Mouse (Mus musculus) Muller cell, postnatal 12 days (primary cell): ENCODE measurements around the gene Nrbf2.

ENCODE experiments used
- DNase-seq: peaks from one replicate; pipeline ENCODE4 v3.0.0-alpha.2; 2015; ENCODE audit errors: inconsistent ontology term

The Nrbf2 gene

DNA sequence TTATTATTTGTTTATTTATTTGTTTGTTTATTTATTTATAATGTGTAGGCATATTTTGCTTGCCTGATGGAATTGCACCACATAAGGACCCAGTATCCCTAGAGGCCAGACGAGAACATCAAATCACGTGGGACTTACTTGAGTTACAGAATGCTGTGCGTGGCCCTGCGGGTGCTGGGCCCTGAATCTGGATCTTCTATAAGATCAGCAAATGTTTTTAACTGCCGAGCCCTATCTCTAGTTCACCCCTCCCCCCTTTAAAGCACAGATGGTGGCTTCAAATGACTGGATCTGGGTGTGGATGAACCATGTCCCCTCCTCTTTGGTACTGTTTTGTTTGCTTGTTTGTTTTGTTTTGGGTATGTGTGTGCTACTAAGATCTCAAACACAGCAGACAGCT, 10.2 kb upstream of the Nrbf2 start:
- no peak for DNase-seq

DNA sequence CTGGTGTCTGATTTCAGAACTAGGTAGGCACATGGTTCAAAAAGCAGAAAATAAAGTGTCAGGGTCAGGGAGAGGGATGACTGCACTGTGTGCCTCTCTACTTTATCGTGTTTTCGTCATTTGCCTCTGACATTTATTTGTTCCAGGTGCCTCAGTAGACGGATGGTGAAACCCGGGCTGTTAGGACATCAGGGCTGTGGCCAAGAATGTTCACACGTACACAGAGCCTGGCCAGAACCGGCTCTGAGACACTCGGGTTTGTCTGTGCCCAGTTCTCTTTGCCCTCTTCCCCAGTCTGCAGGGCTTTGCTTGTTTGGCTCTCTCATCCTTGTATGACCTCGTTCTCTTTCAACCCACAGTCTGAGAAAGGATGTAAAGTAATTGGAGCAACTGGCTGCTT, 6.0 kb upstream of the Nrbf2 start:
- peak; percentile 2 for DNase-seq

DNA sequence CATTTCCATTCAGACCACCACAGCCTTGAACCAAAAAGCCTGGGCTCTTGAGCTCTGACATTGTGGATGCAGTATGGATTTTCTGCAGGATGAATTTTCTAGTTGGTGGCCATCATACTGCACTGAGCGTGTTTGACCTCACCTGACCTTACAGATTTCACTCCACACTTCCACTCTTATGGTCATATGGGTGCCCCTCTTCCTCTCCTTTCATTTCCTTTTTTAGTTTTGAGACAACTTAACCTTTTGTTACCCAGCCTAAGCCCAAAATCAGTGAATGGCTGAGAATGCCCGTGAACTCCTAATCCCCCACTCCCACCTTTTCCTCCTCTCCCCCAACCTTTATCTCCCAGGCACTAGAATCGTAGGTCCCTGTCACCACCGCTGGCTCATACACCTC, 5.5 kb upstream of the Nrbf2 start:
- no peak for DNase-seq

DNA sequence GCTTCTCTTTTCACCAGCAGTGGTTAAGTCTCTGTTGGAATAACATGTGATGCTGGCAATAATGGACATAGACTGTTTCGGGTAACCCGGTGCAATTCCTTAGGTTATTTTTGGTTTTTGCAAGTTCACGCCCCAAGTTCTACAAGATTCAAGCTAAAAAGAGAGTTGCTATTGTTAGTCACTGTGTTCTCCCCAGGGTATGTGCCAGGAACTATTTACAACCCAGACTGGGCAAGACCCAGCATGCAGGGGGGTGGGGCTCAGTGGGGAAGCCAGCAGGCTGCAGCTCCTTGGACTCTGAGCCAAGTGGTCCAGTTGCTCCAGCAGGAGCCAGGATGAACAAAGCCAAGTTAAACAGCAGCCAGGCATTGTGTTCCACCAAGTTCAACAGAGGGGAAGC, 2.8 kb upstream of the Nrbf2 start:
- DNase-seq, result peak; percentile 91

DNA sequence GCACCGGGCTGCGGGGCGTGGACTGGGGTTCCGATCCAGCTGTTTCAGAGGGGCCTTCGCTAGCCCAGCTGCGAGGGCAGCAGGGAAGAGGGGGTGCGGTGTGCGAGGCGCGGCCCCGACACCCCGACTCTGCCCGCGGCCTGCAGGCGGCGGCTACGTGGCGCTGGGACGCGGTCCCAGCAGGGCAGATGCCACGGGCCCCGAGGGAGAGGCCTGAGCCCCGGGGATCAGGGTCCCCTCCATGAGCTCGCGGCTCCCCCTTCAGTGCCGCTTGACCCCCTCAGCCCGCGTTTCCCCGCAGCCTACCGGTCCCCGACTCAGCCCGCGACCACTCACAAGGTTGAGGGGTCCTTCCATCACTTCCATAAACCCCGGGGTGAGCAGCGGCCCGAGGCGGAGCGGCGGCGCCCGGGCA, 337 bp downstream of the Nrbf2 start:
- peak; percentile 69 for DNase-seq

DNA sequence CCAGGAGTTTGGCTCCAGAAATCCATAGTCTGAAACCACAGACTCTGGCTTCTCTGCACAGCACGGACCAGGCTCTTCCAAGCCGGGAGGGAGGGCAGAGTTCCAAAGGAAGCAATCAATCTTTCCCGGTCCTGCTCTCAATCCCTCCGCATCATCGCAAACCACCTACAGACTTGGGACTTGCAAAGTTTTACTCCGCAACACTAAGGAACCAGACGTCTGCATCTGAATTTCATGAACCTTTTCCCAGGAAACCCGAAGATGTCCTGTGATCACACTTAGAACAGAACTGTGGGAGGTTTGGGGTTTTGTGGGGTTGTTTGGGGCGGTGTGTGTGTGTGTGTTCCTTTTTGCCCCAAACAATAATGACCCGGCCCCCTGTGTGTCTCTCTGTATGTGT, 794 bp downstream of the Nrbf2 start:
- DNase-seq, result no peak

DNA sequence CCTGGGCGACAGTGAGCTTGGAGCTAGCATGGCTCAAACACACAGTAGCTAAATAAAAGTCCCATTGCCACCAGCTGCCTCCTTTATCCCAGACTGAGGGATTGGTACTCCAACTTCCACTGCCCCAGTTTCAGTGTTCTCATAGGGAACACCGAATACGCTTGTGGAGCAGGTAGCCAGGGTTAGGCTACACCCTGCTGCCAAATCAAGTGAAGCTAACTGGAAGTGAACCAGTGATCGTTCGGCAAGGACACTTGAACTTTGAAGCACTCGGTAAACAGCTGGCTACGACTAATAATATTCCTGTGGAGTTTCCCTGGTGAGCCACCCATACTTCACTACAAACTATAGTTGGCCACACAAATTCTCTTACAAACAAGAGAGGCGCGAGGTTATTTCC, 1.6 kb downstream of the Nrbf2 start:
- DNase-seq, result no peak

DNA sequence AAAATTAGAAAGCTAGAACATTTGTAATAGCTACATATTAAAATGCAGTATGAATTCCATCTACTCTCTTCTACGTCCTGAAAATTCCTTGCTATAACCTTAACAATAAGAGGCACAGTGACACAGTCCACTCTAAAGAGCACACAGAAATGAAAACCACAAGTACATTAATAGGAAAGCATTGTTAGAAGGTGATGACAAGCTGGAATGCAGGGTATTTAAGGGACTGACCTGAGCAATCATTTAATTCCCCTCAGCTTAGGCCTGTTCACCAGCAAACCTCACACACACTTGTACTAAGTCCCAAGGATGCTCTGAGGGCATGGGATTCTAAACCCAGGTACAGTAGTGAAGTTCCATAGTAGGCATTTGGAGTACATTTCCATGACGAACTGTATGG, 2.6 kb downstream of the Nrbf2 start:
- DNase-seq, result peak; percentile 16

DNA sequence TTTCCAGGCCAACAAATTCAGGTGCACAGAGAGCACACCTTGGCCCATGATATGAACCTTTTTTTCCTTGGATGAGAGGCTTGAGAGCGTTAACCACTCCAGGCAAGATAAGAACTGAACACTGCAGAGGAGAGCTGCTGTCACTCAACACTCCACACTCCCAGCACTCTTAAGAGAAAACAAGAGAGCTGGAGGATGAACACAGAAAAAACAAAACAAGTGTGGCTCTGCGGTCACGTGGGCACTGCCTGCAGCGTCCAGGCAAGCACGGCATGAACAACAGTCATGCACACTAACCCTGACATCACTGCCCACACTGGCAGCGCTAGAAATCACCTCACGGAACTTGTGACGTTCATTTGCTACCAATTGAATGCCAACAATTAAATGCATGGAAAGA, 3.3 kb downstream of the Nrbf2 start:
- DNase-seq, result no peak

DNA sequence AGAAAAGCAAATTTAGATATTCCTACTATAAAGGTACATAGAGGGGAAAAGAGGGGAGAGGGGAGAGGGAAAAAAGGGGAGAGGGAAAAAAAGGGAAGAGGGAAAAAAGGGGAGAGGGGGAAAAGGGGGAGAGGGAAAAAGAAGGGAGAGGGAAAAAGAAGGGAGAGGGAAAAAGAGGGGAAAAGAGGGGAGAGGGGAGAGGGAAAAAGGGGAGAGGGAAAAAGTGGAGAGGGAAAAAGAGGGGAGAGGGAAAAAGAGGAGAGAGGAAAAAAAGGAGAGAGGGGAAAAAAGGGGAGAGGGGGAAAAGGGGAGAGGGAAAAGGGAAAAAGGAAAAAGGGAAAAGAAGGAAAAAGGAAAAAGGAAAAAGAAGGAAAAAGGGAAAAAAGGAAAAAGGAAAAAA, 9.2 kb downstream of the Nrbf2 start:
- no peak for DNase-seq

DNA sequence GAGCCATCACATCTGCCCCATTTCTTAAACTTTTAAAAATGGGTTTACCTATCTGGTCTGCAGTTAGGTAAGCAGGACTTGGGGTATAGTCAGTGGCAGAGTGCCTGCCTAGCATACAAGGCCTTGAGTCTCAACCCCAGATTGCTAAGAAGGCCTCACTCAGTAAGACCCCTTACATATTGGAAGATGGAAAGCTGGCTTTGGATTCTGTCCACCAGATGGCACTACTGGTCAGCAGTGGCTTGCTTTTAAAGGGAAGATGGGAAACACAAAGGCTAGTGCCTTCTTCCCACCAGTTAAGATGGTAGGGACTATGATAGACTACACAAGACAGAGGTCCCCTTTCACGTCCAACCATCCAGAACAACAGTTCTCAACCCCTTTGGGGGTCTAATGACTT, 20.3 kb downstream of the Nrbf2 start:
- DNase-seq, result peak; percentile 17

DNA sequence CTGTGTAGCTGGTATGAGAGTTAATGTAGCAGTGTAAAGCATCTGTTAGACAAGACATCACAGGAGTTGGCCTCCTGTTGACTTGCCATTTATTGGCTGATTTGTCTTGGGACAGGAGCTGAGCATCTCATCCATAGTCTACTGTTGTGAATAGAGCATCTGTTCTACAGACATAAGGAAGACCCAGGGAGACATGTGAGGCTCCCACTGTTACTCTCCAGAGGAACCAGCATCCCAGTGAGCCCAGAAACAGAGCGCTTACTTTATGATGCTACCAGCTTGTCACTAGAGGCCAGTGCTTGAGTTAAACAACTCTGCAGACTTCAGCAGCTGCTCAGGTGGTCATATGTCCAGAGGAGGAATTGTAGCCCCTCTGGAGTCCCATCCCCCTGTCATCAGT, 32.0 kb downstream of the Nrbf2 start:
- no peak for DNase-seq

DNA sequence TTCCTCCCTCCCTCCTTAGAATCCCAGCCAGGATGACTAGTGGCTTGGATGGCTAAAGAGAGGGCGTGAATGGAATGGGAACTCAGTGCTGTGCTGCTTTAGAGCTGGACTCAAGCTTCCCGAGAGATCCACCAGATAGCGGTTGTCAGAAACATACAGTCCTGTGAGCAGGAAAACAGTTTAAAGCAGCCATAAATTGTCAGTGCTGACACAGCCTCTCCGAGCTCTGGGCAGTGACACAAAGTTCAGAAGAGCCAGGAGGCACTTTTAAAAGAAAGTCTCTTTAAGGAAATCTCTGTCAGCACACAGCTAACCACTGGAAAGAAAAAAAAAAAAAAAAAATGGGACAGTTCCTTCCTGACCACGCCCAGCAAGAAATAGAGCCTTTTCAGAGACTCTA, 32.8 kb downstream of the Nrbf2 start:
- no peak for DNase-seq

DNA sequence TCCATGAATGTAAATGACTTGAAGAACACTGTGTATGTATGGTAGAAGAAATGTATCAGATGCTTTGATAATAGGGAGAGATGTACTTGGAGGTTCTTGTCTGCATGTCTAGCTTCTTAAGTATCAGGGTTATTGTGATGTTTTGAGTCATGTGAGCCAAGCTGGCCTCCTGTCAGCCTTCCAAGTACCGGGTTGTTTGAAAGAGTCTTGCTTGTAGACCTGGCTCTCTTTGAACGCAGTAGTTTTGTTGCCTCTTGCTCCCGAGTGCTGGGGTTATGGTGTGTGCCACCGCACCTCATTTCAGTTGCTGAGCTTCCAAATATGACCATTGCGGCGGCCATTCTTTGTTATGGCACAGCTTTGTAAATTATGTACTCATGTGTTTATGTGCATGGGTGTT, 34.3 kb downstream of the Nrbf2 start:
- DNase-seq, result no peak

DNA sequence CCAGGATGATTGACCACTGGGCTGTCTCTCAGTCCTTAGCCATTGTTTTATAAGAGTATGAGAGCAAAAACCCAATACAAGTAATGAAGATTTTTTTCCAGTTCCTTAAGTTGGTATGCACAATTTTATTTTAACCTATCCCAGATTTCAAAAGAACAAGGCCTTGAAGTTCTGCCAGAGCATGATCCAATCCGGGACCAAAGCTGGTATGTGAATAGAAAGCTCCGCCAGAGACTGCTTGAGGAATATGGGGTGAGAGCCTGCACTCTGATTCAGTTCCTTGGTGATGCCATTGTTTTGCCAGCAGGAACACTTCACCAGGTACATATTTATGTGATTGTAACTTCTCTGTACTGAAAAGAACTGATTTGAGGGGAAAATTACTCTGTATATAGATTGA, 35.6 kb downstream of the Nrbf2 start:
- no peak for DNase-seq

DNA sequence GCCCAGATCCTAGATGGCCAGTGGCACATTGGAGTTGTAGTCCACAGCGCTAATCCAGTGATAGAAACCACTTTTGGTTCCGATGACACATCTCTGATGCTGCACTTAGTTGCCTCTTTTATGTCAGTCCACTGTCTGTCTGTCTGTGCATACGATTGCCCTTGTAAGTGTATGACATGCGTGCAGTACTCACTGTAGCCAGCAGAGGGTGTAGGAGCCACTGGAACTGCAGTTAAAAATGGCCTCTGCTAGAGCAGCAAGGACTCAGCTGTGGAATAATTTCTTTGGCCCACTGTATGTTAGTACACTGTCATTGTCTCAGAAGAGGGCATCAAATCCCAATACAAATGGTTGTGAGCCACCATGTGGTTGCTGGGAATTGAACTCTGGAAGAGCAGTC, 38.0 kb downstream of the Nrbf2 start:
- DNase-seq, result no peak

DNA sequence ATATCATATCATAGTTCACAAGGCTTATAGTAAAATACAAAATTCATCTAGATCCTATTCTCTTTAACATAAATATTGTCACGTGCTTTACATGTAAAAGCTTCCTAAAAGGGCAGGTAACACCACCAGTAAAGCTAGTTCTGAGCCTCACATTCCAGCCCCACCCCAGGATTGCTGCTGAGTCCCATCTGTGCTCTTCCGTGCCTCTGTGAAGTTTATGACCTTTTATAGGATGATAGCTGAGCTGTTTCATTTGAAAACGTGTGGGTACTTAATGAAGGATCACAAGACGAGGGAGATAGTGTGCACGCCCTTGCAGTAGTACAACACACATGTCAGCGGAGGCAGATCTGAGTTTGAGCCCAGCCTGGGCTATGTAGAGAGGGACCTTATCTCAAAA, 54.7 kb downstream of the Nrbf2 start:
- DNase-seq, result no peak

DNA sequence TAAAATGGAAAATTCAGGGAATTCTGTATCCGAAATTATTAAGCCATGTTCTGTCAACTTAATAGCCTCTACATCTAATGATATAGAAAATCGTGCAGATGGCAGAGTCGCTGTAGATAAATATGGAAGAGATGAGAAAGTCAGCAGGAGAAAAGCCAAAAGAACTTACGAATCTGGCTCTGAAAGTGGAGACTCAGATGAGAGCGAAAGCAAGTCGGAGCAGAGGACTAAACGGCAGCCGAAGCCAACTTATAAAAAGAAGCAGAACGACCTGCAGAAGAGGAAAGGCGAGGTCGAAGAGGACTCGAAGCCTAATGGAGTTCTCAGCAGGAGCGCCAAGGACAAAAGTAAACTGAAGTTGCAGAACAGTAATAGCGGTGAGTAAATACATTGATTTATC, 58.6 kb downstream of the Nrbf2 start:
- DNase-seq, result no peak

DNA sequence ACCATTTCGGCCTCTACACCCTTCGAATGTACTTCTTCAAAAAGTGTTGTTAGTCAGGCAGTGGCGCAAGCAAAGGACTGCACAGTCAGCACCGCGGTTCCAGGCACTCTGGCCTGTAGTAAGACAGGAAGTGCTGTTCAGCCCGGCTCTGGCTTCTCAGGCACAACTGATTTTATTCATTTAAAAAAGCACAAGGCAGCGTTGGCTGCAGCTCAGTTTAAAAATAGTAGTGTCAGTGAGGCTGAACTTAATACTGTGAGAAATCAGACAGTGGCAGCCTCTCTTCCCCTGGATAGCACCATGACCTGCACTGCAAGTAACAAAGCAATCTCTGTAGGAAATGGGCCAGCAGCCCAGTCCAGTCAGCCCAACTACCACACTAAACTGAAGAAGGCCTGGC, 59.0 kb downstream of the Nrbf2 start:
- peak; percentile 62 for DNase-seq

DNA sequence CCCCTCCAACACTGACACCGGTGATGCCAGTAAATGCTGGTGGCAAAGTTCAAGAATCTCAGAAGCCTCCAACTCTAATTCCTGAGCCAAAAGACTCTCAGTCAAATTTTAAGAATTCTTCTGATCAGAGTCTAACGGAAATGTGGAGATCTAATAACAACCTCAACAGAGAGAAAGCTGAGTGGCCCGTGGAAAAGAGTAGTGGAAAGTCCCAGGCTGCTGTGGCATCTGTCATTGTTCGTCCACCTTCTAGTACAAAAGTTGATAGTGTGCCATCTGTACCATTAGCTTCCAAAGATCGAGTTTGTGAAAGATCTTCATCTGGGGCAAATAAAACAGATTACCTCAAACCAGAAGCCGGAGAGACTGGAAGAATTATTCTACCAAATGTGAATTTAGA, 59.6 kb downstream of the Nrbf2 start:
- no peak for DNase-seq

DNA sequence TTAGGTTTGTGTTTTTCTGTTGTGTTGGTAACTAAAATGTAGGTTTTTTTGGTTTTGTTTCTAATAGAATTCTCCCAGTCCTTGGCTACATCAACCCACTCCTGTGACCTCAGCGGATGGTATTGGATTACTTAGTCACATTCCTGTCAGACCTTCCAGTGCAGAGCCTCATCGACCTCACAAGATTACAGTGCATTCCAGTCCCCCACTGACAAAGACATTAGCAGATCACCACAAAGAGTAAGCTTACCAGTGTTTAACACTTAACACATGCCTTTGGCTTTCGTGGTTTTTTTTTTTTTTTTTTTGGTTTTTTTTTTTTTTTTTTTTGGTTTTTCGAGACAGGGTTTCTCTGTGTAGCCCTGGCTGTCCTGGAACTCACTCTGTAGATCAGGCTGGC, 61.2 kb downstream of the Nrbf2 start:
- DNase-seq, result peak; percentile 76

DNA sequence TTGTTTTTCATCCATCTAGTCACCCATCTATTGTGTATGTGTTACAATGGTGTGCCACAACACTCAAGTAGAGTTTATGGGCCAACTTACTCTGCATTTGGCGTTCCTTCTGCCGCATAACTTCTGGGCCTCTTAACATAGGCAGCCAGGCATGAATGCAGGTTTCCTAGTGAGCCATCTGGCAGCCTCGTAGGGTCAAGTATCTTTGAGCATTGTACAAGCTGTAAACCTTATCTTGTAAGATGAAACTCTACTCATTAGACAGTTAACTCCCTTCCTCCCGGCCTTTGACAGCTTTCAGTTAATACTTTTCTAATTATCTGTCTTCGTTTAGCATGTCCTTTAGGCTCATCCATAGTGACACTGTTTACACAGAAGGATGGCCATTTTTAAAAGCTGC, 63.8 kb downstream of the Nrbf2 start:
- DNase-seq, result no peak

DNA sequence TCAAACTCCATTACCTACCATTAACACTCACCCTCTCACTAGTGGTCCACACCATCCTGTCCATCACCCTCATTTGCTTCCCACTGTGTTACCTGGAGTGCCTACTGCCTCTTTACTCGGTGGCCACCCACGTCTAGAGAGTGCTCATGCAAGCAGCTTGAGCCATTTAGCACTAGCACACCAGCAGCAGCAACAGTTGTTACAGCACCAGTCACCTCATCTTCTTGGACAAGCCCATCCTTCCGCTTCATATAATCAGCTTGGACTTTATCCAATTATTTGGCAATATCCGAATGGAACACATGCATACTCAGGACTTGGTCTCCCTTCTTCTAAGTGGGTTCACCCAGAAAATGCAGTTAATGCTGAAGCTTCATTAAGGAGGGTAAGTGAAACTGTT, 64.9 kb downstream of the Nrbf2 start:
- DNase-seq, result no peak

DNA sequence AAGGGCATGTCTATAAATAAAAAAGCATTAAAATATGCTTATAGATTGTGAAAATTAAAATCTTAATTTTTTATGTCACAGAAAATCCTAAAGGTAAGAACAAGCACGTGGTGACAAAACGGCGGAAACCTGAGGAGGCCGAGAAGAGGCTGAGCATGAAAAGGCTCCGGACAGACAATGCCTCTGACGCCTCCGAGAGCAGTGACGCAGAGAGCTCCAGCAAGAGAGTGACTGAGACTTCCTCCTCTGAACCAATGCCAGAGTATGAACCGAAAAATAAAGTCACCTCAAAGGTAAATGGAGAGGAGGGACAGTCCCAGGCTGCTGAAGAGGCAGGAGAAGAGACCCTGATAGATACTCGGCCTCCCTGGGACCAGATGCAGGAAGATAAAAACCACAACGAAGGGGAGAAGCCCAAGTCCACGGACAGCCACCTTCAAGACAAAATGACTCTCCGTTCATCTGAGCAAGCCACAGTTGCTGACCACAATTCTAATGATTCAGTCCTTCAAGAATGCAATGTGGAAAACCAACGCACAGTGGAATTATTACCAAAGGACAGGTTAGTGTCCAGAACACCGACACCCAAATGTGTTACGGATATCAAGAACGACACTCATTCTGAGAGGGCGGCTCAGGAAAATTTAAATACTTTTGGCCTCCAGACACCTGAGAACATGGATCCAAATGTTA, 66.1 kb downstream of the Nrbf2 start:
- no peak for DNase-seq
